Mouse (Mus musculus): ENCODE data around the gene P2ry6. TPM values are rescaled to one million over a fixed set of nuclear protein-coding genes. Genes with fewer than 3 reads are reported as not detected.

The P2ry6 gene
- total RNA-seq, 2 experiments from 2014 or later = 0.82 to 1.4 TPM

DNA sequence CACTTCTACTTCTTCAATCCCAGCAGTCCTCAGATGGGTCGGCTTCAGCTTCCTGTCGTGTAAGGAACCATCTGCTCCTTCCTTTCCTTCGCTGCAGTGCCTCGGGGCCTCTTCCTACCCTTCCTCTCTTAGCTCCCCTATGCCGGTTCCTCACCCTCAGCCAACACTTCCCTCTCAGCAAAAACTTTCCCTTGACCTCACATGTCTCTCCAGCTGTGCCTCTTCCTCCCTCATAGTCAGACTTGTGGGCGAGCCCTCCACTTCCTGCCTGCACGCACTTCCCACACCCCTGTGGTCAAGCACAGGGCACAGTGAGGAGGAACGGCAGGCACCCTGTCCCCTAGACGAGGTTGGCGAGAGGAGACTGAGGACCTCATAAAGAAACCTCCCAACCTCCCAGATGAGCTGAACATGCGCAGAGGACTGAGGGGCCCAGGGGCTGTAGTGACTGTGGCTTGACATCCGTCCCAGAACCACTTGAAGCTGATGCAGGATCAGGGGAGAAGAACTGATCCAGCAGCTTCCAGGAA is 23.9 kb downstream of the P2ry6 start:
- Histone ChIP-seq H3K4me3 (no peak overlapping the region), H3K27ac (no peak overlapping the region; the same call in none of the 2 replicates)
- no peak for TF ChIP-seq CTCF (IDR thresholded peaks at IDR 0.05)
- intact Hi-C loops (cut with DNase I) = no loop called here
- DNase-seq = peak; percentile 44

DNA sequence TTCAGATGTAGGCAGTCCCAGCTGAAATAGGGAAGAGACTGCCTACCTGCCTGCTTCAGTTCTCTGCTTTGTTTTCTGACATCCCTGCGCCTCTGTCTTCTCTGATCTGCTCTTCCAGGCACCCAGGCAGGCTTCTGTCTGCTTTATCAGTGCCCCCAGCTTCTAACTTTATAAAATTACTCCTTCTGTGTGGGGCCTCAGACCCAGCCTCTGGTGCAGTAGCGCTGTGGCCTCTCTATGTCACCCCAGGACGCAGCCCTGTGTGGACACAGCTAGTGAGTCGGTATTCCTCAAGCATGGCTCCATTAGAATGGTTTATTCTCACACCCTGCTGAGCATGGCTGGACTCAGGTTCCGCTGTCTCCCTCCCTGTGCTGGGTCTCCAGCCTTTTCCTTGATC is 24.4 kb downstream of the P2ry6 start:
- no peak for TF ChIP-seq CTCF (IDR thresholded peaks at IDR 0.05)
- peak overlapping the region; percentile 51; the same call in 1 of the 2 replicates for H3K27ac ChIP-seq
- H3K4me3 ChIP-seq = no peak overlapping the region
- no peak for DNase-seq
- intact Hi-C loops (cut with DNase I) = no loop called here

DNA sequence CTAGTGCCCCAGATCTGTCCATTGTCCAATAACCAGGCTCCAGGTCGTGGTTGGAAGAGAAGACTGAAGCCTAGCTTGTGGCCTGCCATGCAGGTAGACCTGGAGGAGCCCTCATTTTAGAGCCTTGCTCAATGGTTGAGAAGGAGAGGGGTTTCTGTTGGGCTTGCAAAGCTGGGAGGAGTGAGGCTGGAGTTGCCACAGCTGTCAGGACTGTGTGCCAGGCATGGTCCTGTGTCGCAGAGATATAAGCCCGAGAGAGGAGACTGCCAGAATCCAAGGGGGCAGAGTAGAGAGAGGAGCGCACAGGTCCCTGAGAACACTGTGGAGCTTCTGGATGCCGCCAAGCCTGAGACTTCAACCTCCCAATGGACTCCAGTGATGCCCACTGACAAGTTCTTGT is 29.7 kb downstream of the P2ry6 start:
- intact Hi-C loops (cut with DNase I) = loop anchor here (5.0 kb wide), 1 partner anchor 33 kb away; no protein-coding TSS in a partner anchor

DNA sequence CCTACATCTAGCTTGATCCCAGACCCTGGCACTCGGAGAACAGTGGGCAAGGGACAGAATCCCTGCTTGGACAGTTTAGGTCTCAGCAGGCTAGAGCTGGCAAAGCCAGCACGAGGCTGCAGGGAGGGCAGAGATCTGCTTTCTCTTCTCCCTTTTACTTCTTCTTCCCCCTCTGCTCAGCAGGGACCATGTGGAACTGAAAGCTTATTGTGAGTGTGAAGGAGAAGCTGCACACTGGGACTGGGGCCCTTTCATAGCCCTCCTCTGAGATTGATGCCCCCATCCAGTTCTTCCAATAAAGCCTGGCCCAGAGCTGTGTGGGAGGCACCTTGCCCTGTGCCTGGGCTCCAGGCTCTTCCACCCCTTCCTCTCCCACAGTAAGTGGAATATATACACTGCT is 30.1 kb downstream of the P2ry6 start:
- H3K27ac ChIP-seq = peak overlapping the region; percentile 31; the same call in 1 of the 2 replicates
- no peak for TF ChIP-seq CTCF (IDR thresholded peaks at IDR 0.05)
- no peak for DNase-seq
- intact Hi-C loops (cut with DNase I) = loop anchor here (5.0 kb wide), 1 partner anchor 33 kb away; no protein-coding TSS in a partner anchor
- no peak overlapping the region for H3K4me3 ChIP-seq

More for the DNA sequence above, 29.7 kb downstream of the P2ry6 start:
- no peak overlapping the region for H3K4me3 ChIP-seq
- no peak for TF ChIP-seq CTCF (IDR thresholded peaks at IDR 0.05)
- H3K27ac ChIP-seq = no peak overlapping the region
- DNase-seq = no peak

DNA sequence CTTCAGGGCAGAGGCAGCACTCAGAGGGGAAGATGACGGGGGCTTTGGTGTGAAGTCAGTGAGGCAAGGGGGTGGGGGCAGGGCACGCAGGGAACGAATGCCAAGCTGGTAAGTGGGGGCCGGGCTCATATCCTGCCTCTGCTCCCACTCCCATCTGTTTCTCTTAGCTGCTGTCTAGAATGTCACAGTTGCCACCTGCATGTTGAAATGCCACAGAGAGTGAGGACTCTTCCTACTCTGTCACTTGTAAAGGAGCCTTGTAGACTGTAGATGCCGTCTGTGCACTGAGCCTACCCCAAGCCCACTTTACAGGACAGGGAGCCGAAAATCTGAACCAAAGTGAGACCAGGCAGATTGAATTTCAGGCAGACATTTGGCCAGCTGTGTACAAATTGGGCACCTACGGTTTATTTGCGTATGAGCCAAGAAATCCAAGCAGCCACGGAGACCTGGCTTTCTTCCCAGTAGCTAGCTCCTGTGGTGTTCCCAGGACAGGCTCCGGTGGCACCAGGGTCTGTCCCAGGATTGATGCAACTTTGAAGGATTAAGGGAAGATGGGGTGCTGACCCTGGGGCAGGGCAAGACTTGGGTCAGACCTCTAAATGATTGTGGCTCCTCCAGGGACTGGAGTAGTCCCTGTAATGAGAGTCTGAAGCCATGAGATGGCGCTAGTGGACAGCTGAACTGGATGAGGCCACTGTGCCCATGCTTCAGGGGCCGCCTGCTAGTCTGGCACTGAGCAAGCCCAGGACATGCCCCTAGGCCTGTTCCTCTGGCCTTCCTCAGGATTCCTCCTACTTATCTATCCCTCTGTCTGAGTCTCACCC is 31.4 kb downstream of the P2ry6 start:
- Histone ChIP-seq H3K4me3 (peak overlapping the region; percentile 47), H3K27ac (peak overlapping the region; percentile 40)
- intact Hi-C loops (cut with DNase I) = loop anchor here (1.0 to 5.0 kb wide), 4 partner anchors 22 to 108 kb away; no protein-coding TSS in a partner anchor
- DNase-seq = peak; percentile 79
- peak; percentile 87 for TF ChIP-seq CTCF (IDR thresholded peaks at IDR 0.05)

DNA sequence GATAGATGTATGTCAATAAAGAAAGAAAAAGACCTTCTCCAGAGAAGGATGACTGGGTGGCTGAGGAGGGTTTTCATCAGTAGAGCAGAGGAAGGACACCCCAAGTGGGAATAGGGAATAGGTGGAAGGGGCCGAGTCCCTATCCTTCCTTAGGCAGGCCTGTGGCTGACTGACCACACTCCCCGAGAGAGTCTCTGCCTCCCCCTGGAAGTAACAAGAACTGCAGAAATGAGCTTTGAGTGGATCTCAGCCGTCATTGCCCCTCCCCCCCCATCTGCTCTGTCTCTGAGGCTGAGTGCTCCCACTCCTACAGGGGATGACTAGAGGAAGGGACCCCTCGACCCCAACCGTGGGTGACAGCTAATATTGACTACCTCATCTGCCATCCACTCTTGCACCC is 33.3 kb downstream of the P2ry6 start:
- no peak for DNase-seq
- Histone ChIP-seq H3K4me3 (no peak overlapping the region), H3K27ac (no peak overlapping the region)
- no peak; the same call in 1 of the 2 replicates for TF ChIP-seq CTCF (IDR thresholded peaks at IDR 0.05)
- intact Hi-C loops (cut with DNase I) = loop anchor here (5.0 kb wide), 1 partner anchor 36 kb away; no protein-coding TSS in a partner anchor

DNA sequence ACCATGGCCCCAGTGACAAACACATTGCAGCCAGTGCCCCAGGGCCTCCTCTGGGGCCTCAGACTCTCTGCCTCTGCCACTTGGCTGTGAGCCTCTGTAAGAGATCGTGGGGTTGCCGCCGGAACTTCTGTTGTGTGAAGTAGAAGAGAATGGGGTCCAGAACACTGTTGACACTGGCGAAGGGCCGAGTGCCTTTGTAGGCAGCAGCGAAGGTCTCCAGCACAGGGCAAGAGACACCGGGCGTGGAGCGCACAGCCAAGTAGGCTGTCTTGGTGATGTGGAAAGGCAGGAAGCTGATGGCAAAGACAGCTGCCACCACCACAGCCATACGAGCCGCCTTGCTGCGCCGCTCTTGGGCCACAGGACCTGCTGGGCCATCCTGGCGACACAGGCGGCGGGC is 36.3 kb downstream of the P2ry6 start:
- intact Hi-C loops (cut with DNase I) = no loop called here
- Histone ChIP-seq H3K27ac (no peak overlapping the region), H3K4me3 (no peak overlapping the region)
- DNase-seq = no peak
- TF ChIP-seq CTCF (IDR thresholded peaks at IDR 0.05) = no peak

DNA sequence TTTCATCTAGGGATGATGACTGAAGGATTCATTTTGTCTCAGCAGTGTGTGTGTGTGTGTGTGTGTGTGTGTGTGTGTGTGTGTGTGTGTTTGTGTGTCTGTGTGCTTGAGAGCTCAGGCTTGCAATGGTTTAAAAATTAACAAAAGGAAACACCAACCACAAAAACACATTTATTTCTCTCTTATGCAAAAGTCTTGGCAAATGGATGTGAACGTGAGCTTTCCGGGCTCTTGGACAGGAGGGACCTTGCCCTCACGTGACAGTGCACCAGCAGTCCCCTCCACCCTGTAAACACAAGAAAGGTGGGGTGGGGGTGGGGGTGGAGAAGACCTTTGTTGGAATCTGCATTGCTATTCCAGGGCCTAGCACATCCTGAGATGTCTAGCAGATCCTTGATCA is 37.0 kb downstream of the P2ry6 start:
- DNase-seq = no peak
- intact Hi-C loops (cut with DNase I) = no loop called here
- Histone ChIP-seq H3K27ac (no peak overlapping the region), H3K4me3 (no peak overlapping the region)
- TF ChIP-seq CTCF (IDR thresholded peaks at IDR 0.05) = no peak

DNA sequence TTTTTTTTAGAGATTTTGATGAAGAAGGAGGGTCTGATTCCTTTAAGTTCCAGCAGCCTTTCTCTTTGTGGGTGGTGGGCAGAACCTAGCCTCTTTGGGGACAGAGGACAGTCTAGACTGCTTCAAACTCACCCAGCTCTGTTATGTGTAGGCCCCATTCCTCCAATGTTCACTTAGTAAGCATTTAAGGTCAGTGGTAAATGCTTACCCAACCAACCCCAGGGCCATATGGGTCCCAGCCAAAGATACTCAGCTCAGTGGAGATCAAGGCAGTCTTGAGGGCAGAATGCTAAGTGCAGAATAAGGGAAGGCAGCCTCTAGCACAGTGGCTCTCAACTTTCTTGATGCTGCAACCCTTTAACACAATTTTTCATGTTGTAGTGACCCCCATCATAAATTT is 40.9 kb downstream of the P2ry6 start:
- peak; percentile 62 for DNase-seq
- H3K27ac ChIP-seq = no peak overlapping the region
- no peak for TF ChIP-seq CTCF (IDR thresholded peaks at IDR 0.05)
- no peak overlapping the region for H3K4me3 ChIP-seq
- intact Hi-C loops (cut with DNase I) = no loop called here

DNA sequence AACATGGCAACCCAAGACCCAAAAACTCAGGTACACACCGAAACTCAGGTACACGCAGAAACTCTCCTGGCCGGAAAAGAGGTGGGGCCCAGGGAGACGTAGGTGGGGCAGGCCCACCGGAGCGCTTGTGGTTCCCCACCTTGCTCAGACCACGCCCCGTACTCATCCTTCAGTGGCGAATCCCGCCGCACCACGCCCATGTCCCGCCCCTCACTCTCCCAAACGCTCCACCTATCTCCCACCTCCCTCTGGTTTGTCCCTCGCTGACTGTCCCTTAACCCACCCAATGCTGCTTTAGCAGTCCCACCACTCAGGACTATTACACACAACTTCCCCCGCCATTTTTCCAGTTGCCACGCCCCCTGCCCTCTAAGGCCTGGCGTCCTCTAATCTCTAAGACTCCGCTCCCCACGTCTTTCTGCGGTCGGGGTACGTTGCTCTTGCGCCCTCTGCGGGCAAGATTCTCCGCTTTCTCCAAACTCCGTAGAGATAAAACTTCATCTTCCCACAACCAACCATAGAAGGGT is 41.9 kb downstream of the P2ry6 start:
- TF ChIP-seq CTCF (IDR thresholded peaks at IDR 0.05) = peak; percentile 86
- Histone ChIP-seq H3K4me3 (peak overlapping the region; percentile 73), H3K27ac (peak overlapping the region; percentile 96)
- peak; percentile 91 for DNase-seq
- intact Hi-C loops (cut with DNase I) = loop anchor here (1.0 kb wide), 1 partner anchor 25 kb away; no protein-coding TSS in a partner anchor

DNA sequence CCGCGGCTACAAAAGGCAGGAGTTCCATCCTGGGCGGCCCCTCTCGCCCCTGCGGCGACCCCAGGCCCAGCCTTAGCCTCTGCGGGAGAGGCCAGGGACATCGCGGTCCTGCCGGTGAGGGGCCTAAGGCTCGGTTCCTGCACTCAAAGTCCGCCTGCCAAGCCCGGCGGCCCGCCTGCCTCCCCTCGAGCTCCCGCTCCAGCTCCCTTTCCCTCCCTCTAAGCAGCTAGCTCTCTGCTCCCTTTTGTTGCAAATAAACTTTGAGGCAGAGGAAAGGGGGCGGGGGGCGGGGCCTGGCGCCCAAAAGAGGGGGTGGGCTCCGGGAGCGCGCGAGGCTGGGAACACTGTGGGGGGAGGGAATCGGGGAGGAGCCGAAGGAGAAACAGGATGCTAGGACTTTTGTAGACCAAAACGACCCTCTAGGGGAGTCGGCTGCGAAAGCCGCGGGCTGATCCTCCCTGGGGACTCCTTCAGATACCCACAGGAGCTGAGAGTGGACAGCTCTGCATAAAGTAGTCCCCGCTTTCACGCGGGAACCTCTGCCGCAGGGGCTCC is 42.4 kb downstream of the P2ry6 start, which contains the start of gene Arhgef17:
TSS of gene Arhgef17 (minus strand) at position 182 of the 555 bp plus-strand sequence.
- no peak for TF ChIP-seq CTCF (IDR thresholded peaks at IDR 0.05)
- peak; percentile 70 for DNase-seq
- intact Hi-C loops (cut with DNase I) = loop anchor here (1.0 kb wide), 1 partner anchor 25 kb away; no protein-coding TSS in a partner anchor
- H3K27ac ChIP-seq = peak within 1 kb of the TSS; percentile 96
- peak within 1 kb of the TSS; percentile 73 for H3K4me3 ChIP-seq

DNA sequence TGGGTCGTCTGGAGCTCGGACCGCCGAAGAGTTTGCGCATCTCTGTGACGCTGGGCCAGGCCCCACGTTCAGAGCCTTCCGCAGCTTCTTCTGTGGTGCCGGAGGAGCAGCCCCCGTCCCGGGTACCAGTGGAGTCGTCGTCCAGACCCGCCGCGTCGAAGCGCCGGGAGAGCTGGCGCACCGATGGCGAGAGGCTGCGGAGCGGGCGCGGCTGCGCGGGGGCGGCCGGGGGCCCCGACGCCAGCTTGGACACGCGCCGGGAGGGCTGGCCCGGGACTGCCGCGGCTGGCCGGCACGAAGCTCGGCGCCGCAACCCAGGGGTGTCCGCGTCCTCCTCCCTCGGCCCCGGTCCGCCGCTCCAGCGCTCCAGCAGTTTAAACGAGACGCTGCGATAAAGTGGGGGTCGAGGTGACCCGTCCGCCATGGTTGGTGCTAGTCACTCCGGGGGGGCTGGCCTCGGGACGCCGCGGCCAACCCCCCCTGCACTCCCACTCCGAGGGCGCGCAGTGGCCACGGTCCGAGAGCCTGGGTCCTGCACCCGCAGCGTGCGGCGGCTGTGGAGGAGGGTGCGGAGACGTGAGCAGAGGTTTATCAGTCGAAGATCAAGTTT is 43.0 kb downstream of the P2ry6 start:
- intact Hi-C loops (cut with DNase I) = no loop called here
- H3K27ac ChIP-seq = peak overlapping the region; percentile 96
- H3K4me3 ChIP-seq = peak overlapping the region; percentile 73
- TF ChIP-seq CTCF (IDR thresholded peaks at IDR 0.05) = no peak
- DNase-seq = peak; percentile 82
